Mouse (Mus musculus) embryonic facial prominence, embryonic 11.5 days (tissue): ENCODE measurements at regions not wholly inside any gene's neighbourhood (a gene's known extent, or its start where the extent isn't known, plus 50 kb on each side); places are given as distances from the start of the nearest gene placed in this dataset.

Experiments used
- ATAC-seq: fragments of 200-750 bp; cut with Nextera tagmentation; replicated peaks from 2 replicates; pipeline ENCODE4 v1.8.0; 2017; ENCODE audit warnings: low read depth; ENCODE audit not compliant: insufficient number of reproducible peaks, low FRiP score, low TSS enrichment
- DNase-seq: peaks from one replicate; pipeline ENCODE4 v3.0.0-alpha.2; 2015; ENCODE audit warnings: low spot score
- H3K27ac ChIP-seq: fragments of 300-500 bp; sonication (generic); replicated peaks from 2 replicates; pipeline ENCODE4 v1.5.1; 2014; ENCODE audit warnings: mild to moderate bottlenecking, low read depth, low read length, control low read depth
- H3K27me3 ChIP-seq: fragments of 300-500 bp; sonication (generic); 2 replicates; pipeline ENCODE4 v1.6.1; 2014; ENCODE audit warnings: mild to moderate bottlenecking, low read length, moderate library complexity, mixed read lengths; ENCODE audit not compliant: control insufficient read depth, insufficient read depth
- H3K36me3 ChIP-seq: fragments of 300-500 bp; sonication (generic); replicated peaks from 2 replicates; pipeline ENCODE4 v1.6.1; 2014; ENCODE audit warnings: low read depth, mild to moderate bottlenecking, low read length, moderate library complexity, mixed read lengths; ENCODE audit not compliant: control insufficient read depth, insufficient read depth
- H3K4me1 ChIP-seq: fragments of 300-500 bp; sonication (generic); 2 replicates; pipeline ENCODE4 v1.6.1; 2014; ENCODE audit warnings: low read length, mixed read lengths; ENCODE audit not compliant: control insufficient read depth, insufficient read depth
- H3K4me2 ChIP-seq: fragments of 300-500 bp; sonication (generic); 2 replicates; pipeline ENCODE4 v1.6.1; 2014; ENCODE audit warnings: low read depth, mild to moderate bottlenecking, control low read depth, low read length, moderate library complexity
- H3K4me3 ChIP-seq: fragments of 300-500 bp; sonication (generic); 2 replicates; pipeline ENCODE4 v1.5.1; 2014; ENCODE audit warnings: low read depth, low read length, control low read depth
- H3K9ac ChIP-seq: fragments of 300-500 bp; sonication (generic); replicated peaks from 2 replicates; pipeline ENCODE4 v1.6.1; 2014; ENCODE audit warnings: mild to moderate bottlenecking, control low read depth, low read length
- H3K9me3 ChIP-seq: fragments of 300-500 bp; sonication (generic); replicated peaks from 2 replicates; pipeline ENCODE4 v1.6.1; 2016; ENCODE audit warnings: mild to moderate bottlenecking, low read length, inconsistent platforms, mixed read lengths; ENCODE audit not compliant: control insufficient read depth
- WGBS: fragments of 180-500 bp; shearing (Covaris S2); extraction: QIAGEN DNeasy Blood & Tissue Kit; methylation state at CpG from one replicate; pipeline ENCODE4 v1.1.7; 2014; 5-methylcytosine and 5-hydroxymethylcytosine counted together

DNA sequence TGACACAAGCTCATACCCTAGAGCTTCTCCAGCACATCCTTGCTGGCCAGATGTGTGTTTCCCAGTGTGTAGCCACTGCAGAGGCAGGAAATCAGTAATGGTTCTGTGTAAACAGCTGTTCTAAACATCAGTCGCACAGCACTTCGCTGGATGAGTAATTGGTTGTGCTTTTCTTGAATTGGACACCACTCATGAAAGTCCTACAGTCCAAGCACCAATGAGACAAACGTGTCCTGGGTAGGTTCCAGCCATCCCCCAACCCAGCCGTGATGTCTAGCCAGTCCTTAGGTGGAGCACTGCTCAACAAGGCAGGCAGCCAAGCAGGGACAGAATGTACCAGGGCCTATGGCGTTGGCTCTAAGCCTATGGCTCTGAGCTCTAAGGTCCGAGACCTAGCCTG lies 65.8 kb upstream of the 4930432M17Rik start:
- H3K36me3 ChIP-seq: no peaks in the 10 kb centered on the region
- H3K4me3 ChIP-seq: no peak overlapping the region
- H3K4me2 ChIP-seq: no peak overlapping the region
- DNase-seq: no peak
- H3K4me1 ChIP-seq: no peaks in the 10 kb centered on the region
- no peaks in the 10 kb centered on the region for H3K9me3 ChIP-seq
- WGBS: 78% methylated on average over 6 of the region's 6 CpGs
- no peak overlapping the region for H3K9ac ChIP-seq
- H3K27ac ChIP-seq: no peak overlapping the region
- no peak for ATAC-seq
- H3K27me3 ChIP-seq: no peaks in the 10 kb centered on the region

DNA sequence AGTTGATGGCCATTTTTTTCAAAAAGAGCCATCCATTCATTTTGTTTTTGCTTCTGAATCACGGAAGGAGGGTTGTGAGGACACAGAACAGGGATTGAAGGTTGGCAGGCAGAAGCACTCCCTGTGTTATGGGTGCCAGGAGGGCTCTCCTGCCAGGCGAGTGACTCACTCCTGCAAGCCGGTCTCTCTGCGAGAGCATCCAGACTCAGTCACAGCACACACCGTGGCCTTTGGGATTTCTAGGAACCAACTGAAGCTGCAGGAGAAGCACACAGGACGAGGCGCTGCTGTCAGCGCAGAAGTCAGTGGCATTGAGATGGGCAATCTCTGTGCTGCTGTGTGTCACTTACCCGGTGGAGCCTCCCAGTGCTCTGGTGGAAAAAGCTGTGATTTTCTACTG lies 66.5 kb upstream of the 4930432M17Rik start:
- Histone ChIP-seq H3K4me2 (no peak overlapping the region), H3K27ac (no peak overlapping the region), H3K36me3 (no peaks in the 10 kb centered on the region), H3K27me3 (no peaks in the 10 kb centered on the region), H3K4me1 (no peaks in the 10 kb centered on the region), H3K9ac (no peak overlapping the region), H3K4me3 (no peak overlapping the region), H3K9me3 (no peaks in the 10 kb centered on the region)
- ATAC-seq (no peak), DNase-seq (no peak)
- 91% methylated on average over 9 of the region's 9 CpGs for WGBS

GRCm38 (mm10) chr3:121602826-121603370 lies 67.7 kb upstream of the 4930432M17Rik start:
- Histone ChIP-seq H3K27me3 (no peaks in the 10 kb centered on the region), H3K4me1 (no peaks in the 10 kb centered on the region), H3K9ac (no peak overlapping the region), H3K4me3 (no peak overlapping the region), H3K9me3 (no peaks in the 10 kb centered on the region), H3K4me2 (no peak overlapping the region), H3K27ac (no peak overlapping the region), H3K36me3 (no peaks in the 10 kb centered on the region)
- ATAC-seq (no peak), DNase-seq (no peak)
- WGBS: 89% methylated on average over 10 of the region's 10 CpGs

DNA sequence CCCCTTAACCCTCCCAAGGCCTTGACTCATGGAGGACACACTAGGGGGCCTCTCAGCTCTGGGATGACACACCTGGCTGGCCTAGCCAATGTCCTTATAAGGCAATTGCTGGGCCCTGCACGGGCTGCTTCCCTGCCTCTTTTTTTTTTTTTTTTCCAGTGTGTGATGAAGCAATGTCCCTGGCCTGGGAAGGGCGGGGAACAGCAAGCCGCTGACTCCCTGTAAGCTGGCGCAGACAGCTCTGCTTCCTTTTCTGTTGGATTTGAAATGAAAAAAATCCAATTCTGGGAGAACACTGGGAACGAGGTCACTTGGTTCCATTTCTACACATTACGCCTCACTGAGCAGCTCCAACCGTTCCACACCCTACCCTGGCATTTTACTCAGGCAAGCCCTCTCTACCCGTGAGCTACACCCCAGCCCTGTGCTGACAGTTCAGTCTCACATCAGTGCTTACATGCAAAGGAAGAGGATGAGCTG lies 68.4 kb upstream of the 4930432M17Rik start:
- Histone ChIP-seq H3K4me2 (no peak overlapping the region), H3K9ac (no peak overlapping the region), H3K9me3 (no peaks in the 10 kb centered on the region), H3K27ac (no peak overlapping the region), H3K4me1 (no peaks in the 10 kb centered on the region), H3K36me3 (no peaks in the 10 kb centered on the region), H3K4me3 (no peak overlapping the region), H3K27me3 (no peaks in the 10 kb centered on the region)
- DNase-seq (no peak), ATAC-seq (no peak)
- 55% methylated on average over 8 of the region's 8 CpGs for WGBS

DNA sequence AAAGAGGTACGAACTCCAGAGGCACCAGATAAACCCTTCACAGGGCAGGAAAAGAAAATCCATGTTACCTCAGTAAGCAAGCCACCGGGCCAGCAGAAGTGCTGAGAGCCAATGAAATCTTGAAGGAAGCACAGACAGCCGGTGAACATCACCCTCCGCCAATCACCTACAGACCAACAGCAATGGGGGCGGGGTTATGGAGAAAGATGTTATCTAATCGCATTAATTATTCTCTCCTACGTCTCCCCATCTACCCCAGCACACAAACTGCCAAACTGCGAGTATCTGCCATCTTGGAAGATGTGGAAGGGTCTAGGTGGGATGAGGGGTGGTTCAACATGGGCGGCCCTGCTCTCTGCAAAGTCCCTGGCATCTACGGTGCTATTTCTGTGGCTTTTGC lies 68.6 kb upstream of the Slc44a3 start:
- Histone ChIP-seq H3K27ac (no peak overlapping the region), H3K4me1 (no peaks in the 10 kb centered on the region), H3K9me3 (no peaks in the 10 kb centered on the region), H3K4me2 (no peak overlapping the region), H3K9ac (no peak overlapping the region), H3K4me3 (no peak overlapping the region), H3K36me3 (no peaks in the 10 kb centered on the region), H3K27me3 (no peaks in the 10 kb centered on the region)
- WGBS: 77% methylated on average over 10 of the region's 10 CpGs
- no peak for DNase-seq
- no peak for ATAC-seq

DNA sequence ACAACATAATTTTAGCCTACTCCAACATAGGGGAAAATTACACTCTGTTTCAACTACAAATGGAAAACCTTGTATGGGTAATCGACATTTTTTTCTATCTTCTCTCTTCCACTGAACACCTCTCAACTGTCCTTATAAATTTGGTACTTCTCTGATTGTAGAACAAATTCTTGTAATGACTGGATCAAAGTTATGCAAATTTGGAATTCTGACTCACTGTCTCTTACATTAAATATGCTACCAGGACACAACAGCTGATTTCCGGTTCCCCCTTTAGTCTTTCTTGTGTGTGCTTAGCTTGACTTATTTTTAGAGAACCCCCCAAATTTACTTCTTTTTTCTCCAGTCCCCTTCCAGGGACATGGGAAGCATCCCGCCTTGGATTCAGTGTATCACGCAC lies 68.2 kb upstream of the Slc44a3 start:
- H3K4me2 ChIP-seq: no peak overlapping the region
- no peaks in the 10 kb centered on the region for H3K9me3 ChIP-seq
- no peak overlapping the region for H3K27ac ChIP-seq
- ATAC-seq: no peak
- H3K36me3 ChIP-seq: no peaks in the 10 kb centered on the region
- DNase-seq: no peak
- no peak overlapping the region for H3K9ac ChIP-seq
- no peak overlapping the region for H3K4me3 ChIP-seq
- 92% methylated on average over 4 of the region's 4 CpGs for WGBS
- no peaks in the 10 kb centered on the region for H3K27me3 ChIP-seq
- H3K4me1 ChIP-seq: no peaks in the 10 kb centered on the region

DNA sequence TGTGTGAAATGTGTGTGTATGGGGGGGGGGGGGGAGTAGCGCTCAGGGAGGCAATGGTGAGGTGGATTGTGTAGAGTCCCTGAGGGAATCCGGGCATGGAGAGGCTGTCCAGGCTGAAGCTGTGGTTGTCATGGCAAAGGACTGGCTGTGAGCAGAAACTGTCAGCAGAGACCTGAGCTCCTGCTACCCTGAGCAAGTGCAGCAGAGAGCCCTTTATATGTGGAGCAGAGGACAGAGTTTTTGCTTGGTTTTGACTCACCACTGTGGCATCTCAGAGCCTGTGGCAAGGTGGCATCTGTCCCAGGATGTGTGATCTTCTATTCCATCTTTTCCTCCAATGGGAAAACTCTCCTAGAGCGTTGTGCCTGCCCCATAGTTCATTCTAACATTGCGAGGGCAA lies 65.8 kb upstream of the Slc44a3 start:
- 81% methylated on average over 4 of the region's 4 CpGs for WGBS
- H3K27ac ChIP-seq: no peak overlapping the region
- no peak for ATAC-seq

GRCm38 (mm10) chr3:121597203-121597602 lies 65.0 kb upstream of the Slc44a3 start:
- no peak for ATAC-seq
- no peak overlapping the region for H3K4me3 ChIP-seq
- H3K4me2 ChIP-seq: no peak overlapping the region
- no peaks in the 10 kb centered on the region for H3K9me3 ChIP-seq
- no peak overlapping the region for H3K27ac ChIP-seq
- DNase-seq: no peak
- no peaks in the 10 kb centered on the region for H3K27me3 ChIP-seq
- 82% methylated on average over 5 of the region's 5 CpGs for WGBS
- H3K4me1 ChIP-seq: no peaks in the 10 kb centered on the region
- H3K9ac ChIP-seq: no peak overlapping the region
- H3K36me3 ChIP-seq: no peaks in the 10 kb centered on the region

More for the DNA sequence above, 65.8 kb upstream of the Slc44a3 start:
- Histone ChIP-seq H3K9ac (no peak overlapping the region), H3K36me3 (no peaks in the 10 kb centered on the region), H3K4me3 (no peak overlapping the region), H3K4me1 (no peaks in the 10 kb centered on the region), H3K9me3 (no peaks in the 10 kb centered on the region), H3K4me2 (no peak overlapping the region), H3K27me3 (no peaks in the 10 kb centered on the region)
- DNase-seq: no peak
